Mouse (Mus musculus): ENCODE measurements around the gene Umps. TPM values are rescaled to one million over a fixed set of nuclear protein-coding genes. Genes with fewer than 3 reads are reported as not detected.

Gene Umps
- 2.3 and 3.3 TPM in 2 replicates for polyA plus RNA-seq (2012; rRNA removed)

DNA sequence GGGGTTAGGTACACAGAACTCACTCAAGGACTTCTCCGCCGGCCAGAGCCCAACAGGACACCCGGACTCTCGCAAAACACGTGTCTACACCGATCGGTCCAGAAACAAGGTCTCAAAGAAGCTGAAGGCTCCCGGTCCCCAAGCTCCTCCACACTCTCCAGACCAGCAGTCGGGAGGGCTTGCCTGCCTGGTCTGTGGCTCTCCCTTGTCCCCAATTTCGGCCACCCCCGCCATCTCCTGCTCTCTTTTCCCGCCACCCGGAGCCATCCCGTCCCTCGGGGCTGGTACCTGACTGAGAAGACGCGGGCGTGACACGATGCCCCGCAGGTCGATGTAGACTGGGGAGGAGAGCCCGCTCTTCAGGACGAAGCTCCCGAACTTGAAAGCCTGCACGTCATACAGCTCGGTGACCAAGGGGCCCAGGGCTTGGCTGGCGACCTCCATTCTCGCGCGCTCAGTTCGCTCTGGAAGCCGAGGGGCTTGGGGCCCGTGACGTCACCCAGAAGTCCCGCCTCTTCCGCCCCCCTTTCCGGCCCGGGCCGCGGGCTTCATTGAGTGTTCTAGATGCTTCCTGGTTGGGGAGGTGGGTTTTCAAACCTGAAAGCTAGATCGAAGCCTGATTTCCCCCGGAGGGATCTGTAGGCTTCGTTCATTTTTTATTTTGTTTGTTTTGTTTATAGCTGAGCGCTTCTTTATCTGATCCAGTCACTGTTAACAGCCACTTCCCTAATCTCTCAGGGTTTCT is at the start of gene Umps:
Gene Umps, minus strand, starts transcription at position 501 of the 745 bp plus-strand sequence.

Other genes starting within 250 kb of the Umps start
- gene Muc13, start 173.0 kb downstream of the Umps start, polyA plus RNA-seq (2012; rRNA removed) = 0.64 and 1.4 TPM in 2 replicates
- gene Itgb5, start 137.4 kb downstream of the Umps start, polyA plus RNA-seq (2012; rRNA removed) = 30.5 and 32.1 TPM in 2 replicates

Measured in stomach, adult 2 months (tissue).